13 mouse cellular contexts compared by ENCODE assay signal in the genomic region with DNA sequence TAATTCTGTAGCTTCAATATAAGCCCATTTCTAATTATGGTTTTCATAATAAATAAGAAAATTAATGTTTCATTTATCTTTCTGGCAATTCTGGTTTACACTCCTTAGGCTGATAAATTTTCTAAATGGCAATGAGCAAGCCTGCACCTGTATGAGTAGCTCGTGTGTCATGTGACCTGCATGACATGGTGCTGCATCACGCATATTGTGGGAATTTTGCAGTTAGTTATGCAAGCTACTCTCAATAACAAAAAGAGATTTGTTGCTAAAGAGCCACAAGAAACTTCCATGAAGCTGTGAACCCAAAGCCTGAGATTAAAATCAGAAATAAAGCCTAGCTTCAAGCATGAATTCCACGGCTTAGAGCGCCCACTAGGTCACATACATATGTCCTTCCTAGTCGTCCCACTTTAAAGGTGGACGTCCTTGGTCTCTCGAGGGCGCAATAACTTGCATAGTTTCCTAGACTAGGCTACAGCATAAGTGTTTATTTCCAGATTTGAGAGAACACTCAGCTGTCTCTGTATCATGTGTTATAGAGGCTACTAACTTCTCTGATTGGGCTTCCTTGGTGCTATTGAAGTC.
"Had no signal": no experiment of that assay in that cellular context is flagged by ENCODE, and none has a peak within 500 bp of the region (broad histone marks: within the 10 kb centered on the region; RNA-seq: fewer than 3 reads in every experiment).

No protein-coding gene starts in this region.

- H3K9ac ChIP-seq: kidney, embryonic 15.5 days; liver, embryonic 13.5 days; lung, embryonic 14.5 days; midbrain, embryonic 13.5 days had no signal

- H3K36me3 ChIP-seq: kidney, embryonic 15.5 days; liver, embryonic 13.5 days; midbrain, embryonic 13.5 days had no signal

- H3K27me3 ChIP-seq: kidney, embryonic 15.5 days; liver, embryonic 13.5 days; midbrain, embryonic 13.5 days had no signal

- H3K4me2 ChIP-seq: kidney, embryonic 15.5 days; liver, embryonic 13.5 days; lung, embryonic 14.5 days; midbrain, embryonic 13.5 days had no signal

- H3K27ac ChIP-seq: kidney, embryonic 15.5 days; liver, embryonic 13.5 days; macrophage; midbrain, embryonic 13.5 days had no signal

- DNase-seq: kidney, adult 8-10 months; kidney, postnatal 10 days; kidney, postnatal 36 days; layer of hippocampus, postnatal 36 days; left cerebral cortex, postnatal 4 days; liver, embryonic 13.5 days; lung, embryonic 14.5 days; lung, postnatal 14 days; thymus, adult 18-20 months; thymus, postnatal 36 days had no signal

- H3K4me3 ChIP-seq: kidney, embryonic 15.5 days; liver, embryonic 13.5 days; midbrain, embryonic 13.5 days had no signal

- H3K9me3 ChIP-seq: kidney, embryonic 15.5 days; liver, embryonic 13.5 days; midbrain, embryonic 13.5 days had no signal
